Mouse (Mus musculus) olfactory bulb, adult 2 months (tissue): ENCODE measurements around the gene Smchd1.

Experiments
- CTCF ChIP-seq: fragments of 200-500 bp; IDR thresholded peaks from 2 replicates; pipeline ENCODE4 v1.5.1; 2012; ENCODE audit warnings: low read depth, mild to moderate bottlenecking, low read length, moderate library complexity; ENCODE audit not compliant: insufficient read depth
- POLR2A ChIP-seq: fragments of 200-500 bp; IDR thresholded peaks from 2 replicates; pipeline ENCODE4 v1.6.1; 2012; ENCODE audit warnings: mild to moderate bottlenecking, low read depth, low read length, moderate library complexity; ENCODE audit not compliant: insufficient read depth

DNA sequence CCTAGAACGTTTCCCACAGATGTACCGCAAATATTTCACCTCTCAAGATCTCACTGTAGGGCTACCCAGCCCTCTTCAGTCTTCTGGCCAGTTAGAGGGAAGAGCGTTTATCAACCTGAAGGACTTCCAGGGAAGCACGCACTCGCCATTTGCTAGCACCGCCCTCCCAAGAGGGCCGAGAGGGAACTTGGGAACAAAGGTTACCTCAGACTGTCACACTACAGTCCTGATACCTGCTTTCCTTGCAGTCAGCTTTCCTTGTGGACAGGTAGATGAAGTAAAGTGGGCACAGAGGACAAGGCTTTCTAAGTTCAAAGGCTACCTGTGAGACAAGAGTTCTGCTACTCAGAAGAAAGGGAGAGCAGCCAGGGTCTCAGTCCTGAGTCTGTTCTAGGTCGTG is 31.7 kb upstream of the Smchd1 start:
- TF ChIP-seq CTCF (no peak), POLR2A (no peak)
